Mouse (Mus musculus): ENCODE measurements around the gene Fat1.

Fat1 gene

GRCm38 (mm10) chr8:45002686-45003085 lies 67.4 kb downstream of the Fat1 start:
- DNase-seq (ENCODE audit: low spot score in 2 of 2) = no peak

- DNase-seq (ENCODE audit: low spot score in 2 of 2) = no peak
Observed at GRCm38 (mm10) chr8:45004021-45004420, 68.8 kb downstream of the Fat1 start.

GRCm38 (mm10) chr8:45010685-45011084 lies 75.4 kb downstream of the Fat1 start:
- DNase-seq (ENCODE audit: low spot score in 2 of 2) = no peak

- DNase-seq (ENCODE audit: low spot score in 2 of 2) = no peak
Observed at GRCm38 (mm10) chr8:45011774-45012173, 76.5 kb downstream of the Fat1 start.

GRCm38 (mm10) chr8:45013852-45014251 lies 78.6 kb downstream of the Fat1 start:
- no peak for DNase-seq (ENCODE audit: low spot score in 2 of 2)

- no peak for DNase-seq (ENCODE audit: low spot score in 2 of 2)
Observed at GRCm38 (mm10) chr8:45014498-45015067, 79.3 kb downstream of the Fat1 start.

GRCm38 (mm10) chr8:45015876-45016275 lies 80.6 kb downstream of the Fat1 start:
- DNase-seq (ENCODE audit: low spot score in 2 of 2) = no peak

GRCm38 (mm10) chr8:45019241-45019640 lies 84.0 kb downstream of the Fat1 start:
- no peak for DNase-seq (ENCODE audit: low spot score in 2 of 2)

- DNase-seq (ENCODE audit: low spot score in 2 of 2) = no peak
Observed at GRCm38 (mm10) chr8:45021171-45021570, 85.9 kb downstream of the Fat1 start.

- no peak for DNase-seq (ENCODE audit: low spot score in 2 of 2)
Observed at GRCm38 (mm10) chr8:45021911-45022665, 86.8 kb downstream of the Fat1 start.

GRCm38 (mm10) chr8:45028081-45028497 lies 92.8 kb downstream of the Fat1 start:
- DNase-seq (ENCODE audit: low spot score in 2 of 2) = no peak

GRCm38 (mm10) chr8:45038350-45038749 lies 103.1 kb downstream of the Fat1 start:
- DNase-seq (ENCODE audit: low spot score in 2 of 2) = no peak

- DNase-seq (ENCODE audit: low spot score in 2 of 2) = peak in 1 of 2 experiments; percentile 44
Observed at GRCm38 (mm10) chr8:45044160-45044559, 108.9 kb downstream of the Fat1 start.

- no peak for DNase-seq (ENCODE audit: low spot score in 2 of 2)
Observed at GRCm38 (mm10) chr8:45050451-45050850, 115.2 kb downstream of the Fat1 start.

- DNase-seq (ENCODE audit: low spot score in 2 of 2) = no peak
Observed at GRCm38 (mm10) chr8:45051236-45051635, 116.0 kb downstream of the Fat1 start.

GRCm38 (mm10) chr8:45052205-45052604 lies 117.0 kb downstream of the Fat1 start:
- no peak for DNase-seq (ENCODE audit: low spot score in 2 of 2)

GRCm38 (mm10) chr8:45052618-45053017 lies 117.4 kb downstream of the Fat1 start:
- no peak for DNase-seq (ENCODE audit: low spot score in 2 of 2)

GRCm38 (mm10) chr8:45055500-45055899 lies 120.3 kb downstream of the Fat1 start:
- DNase-seq (ENCODE audit: low spot score in 2 of 2) = no peak

GRCm38 (mm10) chr8:45056810-45057209 lies 121.6 kb downstream of the Fat1 start:
- no peak for DNase-seq (ENCODE audit: low spot score in 2 of 2)

GRCm38 (mm10) chr8:45060083-45060482 lies 124.8 kb downstream of the Fat1 start:
- no peak for DNase-seq (ENCODE audit: low spot score in 2 of 2)

- DNase-seq (ENCODE audit: low spot score in 2 of 2) = no peak
Observed at GRCm38 (mm10) chr8:45062311-45062710, 127.1 kb downstream of the Fat1 start.

GRCm38 (mm10) chr8:45062982-45063924 lies 128.0 kb downstream of the Fat1 start:
- DNase-seq (ENCODE audit: low spot score in 2 of 2) = no peak
